Mouse (Mus musculus) E14TG2a.4 (cell line): ENCODE data around the gene B3gnt2.

Experiments
- H3K27me3 ChIP-seq: 2 replicates; pipeline ENCODE4 v1.6.1; 2014; ENCODE audit warnings: low read length, control low read depth; ENCODE audit not compliant: insufficient read depth
- H3K36me3 ChIP-seq: 2 replicates; pipeline ENCODE4 v1.6.1; 2014; ENCODE audit warnings: low read length, control low read depth; ENCODE audit not compliant: insufficient read depth
- H3K4me1 ChIP-seq: replicated peaks from 2 replicates; pipeline ENCODE4 v1.6.1; 2014; ENCODE audit warnings: low read depth, low read length, control low read depth
- H3K4me3 ChIP-seq: replicated peaks from 2 replicates; pipeline ENCODE4 v1.5.1; 2014; ENCODE audit warnings: mild to moderate bottlenecking, low read length
- H3K9me3 ChIP-seq: 2 replicates; pipeline ENCODE4 v1.6.1; 2014; ENCODE audit warnings: low read length, control low read depth
- CTCF ChIP-seq: conservative IDR thresholded peaks from 2 replicates; pipeline ENCODE4 v1.5.1; 2014; ENCODE audit warnings: low read length
- NANOG ChIP-seq: IDR thresholded peaks from 2 replicates; pipeline ENCODE4 v1.6.1; 2014; ENCODE audit warnings: borderline replicate concordance, low read length, mixed read lengths
- POU5F1 ChIP-seq: IDR thresholded peaks from 2 replicates; pipeline ENCODE4 v1.6.1; 2014; ENCODE audit warnings: low read length, borderline replicate concordance

The B3gnt2 gene

GRCm38 (mm10) chr11:22846960-22847731, 13.6 kb downstream of the B3gnt2 start:
- H3K9me3 ChIP-seq = no peaks in the 10 kb centered on the region
- no peaks in the 10 kb centered on the region for H3K27me3 ChIP-seq
- peaks cover 97% of the 10 kb centered on the region for H3K4me1 ChIP-seq
- TF ChIP-seq NANOG (no peak), CTCF (no peak), POU5F1 (no peak)
- peak overlapping the region; percentile 21; the same call in 1 of the 2 replicates for H3K4me3 ChIP-seq
- peaks cover 20% of the 10 kb centered on the region; the same call in 1 of the 2 replicates for H3K36me3 ChIP-seq

- H3K9me3 ChIP-seq = no peaks in the 10 kb centered on the region
Measured at GRCm38 (mm10) chr11:22846093-22846835, 14.5 kb downstream of the B3gnt2 start.

GRCm38 (mm10) chr11:22844754-22845718, 15.7 kb downstream of the B3gnt2 start:
- H3K27me3 ChIP-seq = no peaks in the 10 kb centered on the region

More at GRCm38 (mm10) chr11:22846093-22846835, 14.5 kb downstream of the B3gnt2 start:
- H3K4me3 ChIP-seq = peak overlapping the region; percentile 21
- peaks cover 21% of the 10 kb centered on the region; the same call in 1 of the 2 replicates for H3K36me3 ChIP-seq
- peaks cover 96% of the 10 kb centered on the region for H3K4me1 ChIP-seq
- no peaks in the 10 kb centered on the region for H3K27me3 ChIP-seq
- TF ChIP-seq POU5F1 = no peak
- no peak for TF ChIP-seq CTCF
- TF ChIP-seq NANOG = no peak

GRCm38 (mm10) chr11:22839456-22839855, 21.3 kb downstream of the B3gnt2 start:
- Histone ChIP-seq H3K4me1 (peaks cover 95% of the 10 kb centered on the region), H3K27me3 (no peaks in the 10 kb centered on the region), H3K4me3 (no peak overlapping the region; the same call in 1 of the 2 replicates), H3K36me3 (peaks cover 60% of the 10 kb centered on the region), H3K9me3 (no peaks in the 10 kb centered on the region)
- TF ChIP-seq POU5F1 = no peak
- no peak for TF ChIP-seq CTCF
- no peak for TF ChIP-seq NANOG

More at GRCm38 (mm10) chr11:22844754-22845718, 15.7 kb downstream of the B3gnt2 start:
- Histone ChIP-seq H3K4me1 (peaks cover 96% of the 10 kb centered on the region), H3K36me3 (peaks cover 33% of the 10 kb centered on the region), H3K4me3 (no peak overlapping the region), H3K9me3 (no peaks in the 10 kb centered on the region)
- no peak for TF ChIP-seq CTCF
- TF ChIP-seq POU5F1 = no peak
- TF ChIP-seq NANOG = no peak

GRCm38 (mm10) chr11:22838361-22838760, 22.4 kb downstream of the B3gnt2 start:
- TF ChIP-seq POU5F1 = no peak
- no peak for TF ChIP-seq NANOG
- no peak for TF ChIP-seq CTCF
- no peaks in the 10 kb centered on the region for H3K9me3 ChIP-seq
- H3K4me3 ChIP-seq = no peak overlapping the region
- H3K36me3 ChIP-seq = peaks cover 69% of the 10 kb centered on the region
- no peaks in the 10 kb centered on the region for H3K27me3 ChIP-seq
- peaks cover 95% of the 10 kb centered on the region for H3K4me1 ChIP-seq

- no peaks in the 10 kb centered on the region for H3K9me3 ChIP-seq
- no peak overlapping the region for H3K4me3 ChIP-seq
- H3K27me3 ChIP-seq = no peaks in the 10 kb centered on the region
- TF ChIP-seq CTCF (no peak), NANOG (no peak), POU5F1 (no peak)
- peaks cover 75% of the 10 kb centered on the region for H3K36me3 ChIP-seq
- H3K4me1 ChIP-seq = peaks cover 97% of the 10 kb centered on the region
Measured at GRCm38 (mm10) chr11:22836269-22836668, 24.5 kb downstream of the B3gnt2 start.

- no peaks in the 10 kb centered on the region for H3K27me3 ChIP-seq
- H3K4me3 ChIP-seq = peak overlapping the region; percentile 35
- H3K36me3 ChIP-seq = peaks cover 70% of the 10 kb centered on the region
- peaks cover 97% of the 10 kb centered on the region for H3K4me1 ChIP-seq
- peaks cover 5% of the 10 kb centered on the region for H3K9me3 ChIP-seq
- no peak for TF ChIP-seq CTCF
- TF ChIP-seq POU5F1 = no peak
- TF ChIP-seq NANOG = no peak
Measured at GRCm38 (mm10) chr11:22832600-22832999, 28.2 kb downstream of the B3gnt2 start.

- Histone ChIP-seq H3K27me3 (no peaks in the 10 kb centered on the region), H3K9me3 (peaks cover 12% of the 10 kb centered on the region), H3K36me3 (peaks cover 73% of the 10 kb centered on the region), H3K4me1 (peaks cover 97% of the 10 kb centered on the region), H3K4me3 (peak overlapping the region; percentile 35)
- TF ChIP-seq CTCF = no peak
Measured at GRCm38 (mm10) chr11:22831916-22832315, 28.8 kb downstream of the B3gnt2 start.
